Mouse (Mus musculus) brain, adult 10 weeks (tissue): ENCODE results near the gene Olfr1087. TPM values are rescaled to one million over a fixed set of nuclear protein-coding genes. Genes with fewer than 3 reads are reported as not detected.

Source experiments
- polyA plus RNA-seq: library from polyadenylated mRNA; stranded (reverse); fragments of 350-450 nt; fragmentation: Illumina TruSeq; extraction: RNeasy Lipid Tissue Mini Kit (QIAGEN cat#74804); gene quantifications from one replicate; pipeline ENCODE4 v1.2.3, GENCODE M21; 2015; ENCODE audit warnings: low read depth, low replicate concordance

The Olfr1087 gene
- polyA plus RNA-seq: not detected

DNA sequence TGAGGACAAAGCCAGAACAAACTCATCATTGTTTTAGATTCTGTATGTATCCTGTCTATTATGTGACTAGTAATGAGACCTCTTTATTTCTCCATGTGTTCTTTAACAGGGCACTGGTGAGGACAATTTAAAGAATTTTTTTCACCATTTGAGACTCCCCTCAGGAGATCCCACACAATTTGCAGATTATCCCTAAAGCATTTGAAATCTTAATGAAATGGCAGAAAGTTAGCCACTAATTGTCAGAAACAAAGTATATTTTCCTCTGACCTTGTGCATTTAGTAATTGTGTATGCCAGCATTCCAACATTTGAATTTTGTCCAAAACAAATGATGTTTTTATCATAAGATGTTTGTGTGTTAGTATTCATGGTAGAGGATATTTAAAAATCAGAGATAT lies at the start of gene Olfr1087:
Gene Olfr1087 (minus strand): TSS at position 101 of the 400 bp plus-strand sequence.

DNA sequence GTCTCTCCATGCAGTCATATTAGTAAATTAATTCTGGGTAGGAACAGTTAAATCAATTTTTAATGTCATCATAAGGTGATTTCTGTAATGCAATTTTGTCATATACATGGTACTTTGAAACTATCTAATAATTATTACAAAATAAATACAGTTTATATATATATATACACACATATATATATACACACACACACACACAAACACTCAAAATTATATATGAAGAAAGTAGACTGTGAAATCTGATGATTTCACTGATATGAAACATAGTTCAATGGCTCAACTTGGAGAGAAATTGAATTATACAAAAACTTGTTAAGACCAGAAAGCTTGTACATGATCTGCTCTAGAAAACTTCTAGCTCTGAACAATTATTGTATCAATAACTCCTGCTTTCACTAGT lies 35.4 kb upstream of the Olfr1087 start, which contains the start of gene Olfr1089:
Gene Olfr1089 (minus strand): TSS at position 101 of the 400 bp plus-strand sequence.

DNA sequence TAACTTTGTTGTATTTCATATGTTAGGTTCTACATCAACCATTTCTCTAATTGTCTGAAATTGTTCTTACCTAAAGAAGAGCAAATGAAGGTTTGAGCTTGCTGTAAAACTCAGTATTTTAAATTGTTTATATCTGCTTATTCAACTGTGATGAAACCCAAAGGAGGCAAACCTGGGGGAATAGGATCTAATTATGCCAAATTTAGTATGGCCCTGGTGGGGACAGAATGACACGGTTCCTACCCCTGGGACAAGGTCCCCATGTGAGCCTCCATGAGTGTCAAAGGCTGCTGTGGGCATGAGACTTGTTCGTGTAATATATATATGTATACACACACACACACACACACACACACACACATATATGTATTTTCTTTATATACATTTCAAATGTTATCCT lies 18.2 kb downstream of the Olfr1087 start, which contains the start of gene Olfr1086:
Gene Olfr1086 (minus strand): TSS at position 101 of the 400 bp plus-strand sequence.

DNA sequence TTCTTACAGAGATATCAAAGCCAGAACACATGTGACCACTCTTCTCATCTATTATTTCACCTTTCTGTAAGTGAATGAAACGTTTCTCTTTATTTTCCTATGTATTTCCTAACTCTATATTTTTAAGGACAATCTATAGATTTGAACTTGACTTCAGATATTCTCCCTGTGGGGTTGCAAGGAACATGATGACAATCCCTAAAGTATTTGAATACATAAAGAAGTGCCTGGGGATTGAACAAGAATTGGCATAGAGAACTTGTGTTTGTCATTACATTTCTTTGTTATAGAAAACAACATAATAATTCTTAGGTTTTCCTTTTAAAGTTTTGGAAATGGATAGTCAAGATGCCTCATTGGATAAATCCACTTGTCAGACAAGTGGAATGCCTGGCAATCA lies 36.3 kb downstream of the Olfr1087 start, which contains the start of gene Olfr1085:
Gene Olfr1085 (minus strand): TSS at position 101 of the 400 bp plus-strand sequence.

DNA sequence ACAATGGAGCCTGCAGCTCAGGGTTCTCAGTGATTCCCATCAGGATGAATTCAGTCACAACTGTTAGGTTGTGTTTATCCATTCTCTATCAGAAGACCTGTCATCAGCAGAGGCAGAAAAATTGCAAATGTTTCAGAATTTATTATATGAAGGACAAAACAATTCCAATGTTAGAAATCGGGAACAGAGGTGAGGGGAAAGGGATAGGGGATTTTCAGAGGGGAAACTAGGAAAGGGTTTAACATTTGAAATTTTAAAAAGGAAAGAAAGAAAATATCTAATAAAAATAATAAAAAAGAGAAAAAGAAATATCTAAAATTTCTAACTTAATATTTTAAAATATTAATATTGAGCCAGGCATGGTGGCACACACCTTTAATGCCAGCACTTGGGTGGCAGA lies 58.6 kb downstream of the Olfr1087 start, which contains the start of gene Olfr1084:
Gene Olfr1084 (minus strand): TSS at position 101 of the 400 bp plus-strand sequence.

Other genes starting within 250 kb of the Olfr1087 start
- not detected for gene Olfr1065, start 247.8 kb downstream of the Olfr1087 start, polyA plus RNA-seq
- not detected for gene Olfr1066, start 242.1 kb downstream of the Olfr1087 start, polyA plus RNA-seq
- not detected for gene Olfr228, start 211.0 kb downstream of the Olfr1087 start, polyA plus RNA-seq
- gene Olfr1076, start 189.9 kb downstream of the Olfr1087 start, polyA plus RNA-seq: not detected
- not detected for gene Olfr1079, start 155.9 kb downstream of the Olfr1087 start, polyA plus RNA-seq
- not detected for gene Olfr1080, start 140.2 kb downstream of the Olfr1087 start, polyA plus RNA-seq
- gene Olfr1082, start 99.4 kb downstream of the Olfr1087 start, polyA plus RNA-seq: not detected
- not detected for gene Olfr1084, start 58.7 kb downstream of the Olfr1087 start, polyA plus RNA-seq
- gene Olfr1085, start 36.4 kb downstream of the Olfr1087 start, polyA plus RNA-seq: not detected
- not detected for gene Olfr1086, start 18.3 kb downstream of the Olfr1087 start, polyA plus RNA-seq
- gene Olfr1089, start 35.3 kb upstream of the Olfr1087 start, polyA plus RNA-seq: not detected
- not detected for gene Olfr1090, start 60.6 kb upstream of the Olfr1087 start, polyA plus RNA-seq
- not detected for gene Olfr1093, start 84.1 kb upstream of the Olfr1087 start, polyA plus RNA-seq
- not detected for gene Olfr141, start 111.6 kb upstream of the Olfr1087 start, polyA plus RNA-seq
- not detected for gene Olfr1094, start 126.3 kb upstream of the Olfr1087 start, polyA plus RNA-seq
- not detected for gene Olfr1095, start 153.3 kb upstream of the Olfr1087 start, polyA plus RNA-seq
- not detected for gene Gm13723, start 176.4 kb upstream of the Olfr1087 start, polyA plus RNA-seq
- not detected for gene Olfr1097, start 193.8 kb upstream of the Olfr1087 start, polyA plus RNA-seq
- not detected for gene Olfr1098, start 226.2 kb upstream of the Olfr1087 start, polyA plus RNA-seq